Mouse (Mus musculus) heart, adult 2 months (tissue): ENCODE measurements around the gene Kmt5b.

Experiments
- CTCF ChIP-seq: fragments of 200-600 bp; IDR thresholded peaks from 2 replicates; pipeline ENCODE4 v1.8.1; 2022; ENCODE audit warnings: antibody characterized with exemption, mild to moderate bottlenecking, moderate library complexity
- EP300 ChIP-seq: fragments of 200-500 bp; IDR thresholded peaks from 2 replicates; pipeline ENCODE4 v1.6.1; 2011; ENCODE audit warnings: low read depth, low read length, control low read depth; ENCODE audit not compliant: insufficient read depth
- POLR2A ChIP-seq: fragments of 200-500 bp; IDR thresholded peaks from 2 replicates; pipeline ENCODE4 v1.6.1; 2011; ENCODE audit warnings: mild to moderate bottlenecking, low read depth, low read length, control low read depth; ENCODE audit not compliant: insufficient read depth

DNA sequence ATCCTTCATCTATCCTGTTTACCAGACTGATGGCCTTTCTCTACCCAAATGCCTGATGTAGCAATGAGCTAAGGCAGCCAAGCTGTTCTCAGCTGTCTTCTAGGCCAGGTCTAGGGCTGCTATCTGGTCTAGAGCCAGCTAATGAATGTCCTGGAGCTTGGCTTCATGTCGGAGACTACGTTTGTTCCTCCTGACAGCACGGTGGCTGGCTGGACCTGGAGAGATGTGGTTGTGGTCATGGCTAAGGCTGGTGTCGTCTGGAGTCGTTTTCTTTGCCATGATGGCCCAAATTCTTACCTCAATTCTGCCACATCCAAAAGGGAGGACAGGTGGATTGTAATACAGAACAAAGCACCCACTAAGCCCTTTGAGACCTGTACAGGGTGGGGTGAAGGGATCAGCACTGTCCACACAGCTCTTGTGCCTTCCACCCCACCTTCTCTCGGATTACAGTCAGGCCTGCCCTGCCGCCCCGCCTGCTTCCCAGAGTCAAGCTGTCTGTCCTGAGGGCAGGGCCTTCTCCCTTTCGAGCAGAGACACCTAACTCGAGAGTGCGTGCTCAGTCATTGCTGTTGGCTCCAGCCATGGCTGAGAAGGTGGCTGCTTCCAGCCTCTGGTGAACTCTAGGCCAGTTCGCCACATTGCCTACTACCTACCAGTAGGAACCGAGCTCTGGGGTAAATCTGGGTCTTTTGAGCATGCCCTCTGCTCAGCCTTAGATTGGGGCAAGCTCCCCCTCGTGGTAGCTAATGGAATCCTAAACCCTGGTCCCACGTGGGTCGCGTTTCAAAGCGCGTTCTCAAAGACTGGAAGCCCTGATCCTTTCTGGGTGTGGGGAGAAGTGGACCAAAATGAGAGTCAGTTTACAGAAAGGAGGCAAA, 48.5 kb upstream of the Kmt5b start:
- no peak for TF ChIP-seq POLR2A
- TF ChIP-seq EP300 = no peak
- TF ChIP-seq CTCF = no peak
